Mouse (Mus musculus) brain, adult 2 months (tissue): ENCODE data around the gene Otoa.

ENCODE experiments used
- DNase-seq: peaks from one replicate; pipeline ENCODE4 v3.0.0; 2011; ENCODE audit warnings: low read depth, low spot score

The Otoa gene

DNA sequence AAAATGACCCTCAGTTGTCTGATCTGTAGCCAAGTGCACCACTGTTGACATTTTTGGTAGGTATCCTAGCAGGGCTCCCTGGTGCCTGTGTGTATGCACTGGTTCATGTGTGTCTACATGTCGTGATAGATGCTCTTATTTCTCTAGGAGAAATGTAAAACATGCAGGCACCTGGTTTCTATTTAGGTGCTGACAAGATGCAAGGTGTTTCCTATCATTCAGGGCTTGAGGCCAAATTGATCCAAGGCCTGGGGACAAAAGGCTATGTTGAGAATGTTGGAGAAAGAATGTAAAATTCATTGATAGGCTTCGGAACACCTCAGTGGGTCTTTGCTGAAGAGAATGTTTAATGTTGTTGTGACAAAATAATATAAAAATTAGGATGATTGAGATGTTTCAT is 366 bp downstream of the Otoa start:
- DNase-seq: no peak

- no peak for DNase-seq
Observed at GRCm38 (mm10) chr7:121082949-121083513, 1.6 kb downstream of the Otoa start.

DNA sequence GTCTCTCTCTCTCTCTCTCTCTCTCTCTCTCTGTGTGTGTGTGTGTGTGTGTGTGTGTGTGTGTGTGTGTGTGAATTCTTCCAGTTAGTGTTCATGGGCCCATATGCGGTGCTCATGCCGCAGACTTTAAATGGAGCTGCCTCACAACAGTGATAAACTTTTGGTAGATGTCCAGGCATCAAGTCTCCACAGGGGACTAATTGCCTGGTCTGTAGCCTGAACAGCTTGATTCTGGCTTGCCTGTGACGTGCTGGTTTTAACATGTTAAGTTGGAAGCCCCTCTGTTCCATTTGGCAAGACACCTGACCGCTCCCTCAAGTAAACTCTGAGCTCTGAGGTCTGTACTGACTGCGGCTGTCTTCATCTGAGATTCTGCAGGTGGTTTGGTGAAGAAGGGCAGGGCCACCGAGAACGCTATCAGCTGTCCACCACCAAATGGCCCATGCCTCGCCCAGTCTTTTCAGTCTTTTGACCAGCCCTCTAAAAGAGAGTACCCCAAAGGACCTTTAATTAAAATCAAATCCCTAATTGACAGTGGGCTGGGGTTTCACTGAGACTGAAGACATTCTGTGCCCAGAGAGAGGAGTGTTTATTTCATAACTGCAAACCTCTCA is 3.5 kb downstream of the Otoa start:
- DNase-seq: no peak

GRCm38 (mm10) chr7:121085500-121085899 is 4.0 kb downstream of the Otoa start:
- no peak for DNase-seq

DNA sequence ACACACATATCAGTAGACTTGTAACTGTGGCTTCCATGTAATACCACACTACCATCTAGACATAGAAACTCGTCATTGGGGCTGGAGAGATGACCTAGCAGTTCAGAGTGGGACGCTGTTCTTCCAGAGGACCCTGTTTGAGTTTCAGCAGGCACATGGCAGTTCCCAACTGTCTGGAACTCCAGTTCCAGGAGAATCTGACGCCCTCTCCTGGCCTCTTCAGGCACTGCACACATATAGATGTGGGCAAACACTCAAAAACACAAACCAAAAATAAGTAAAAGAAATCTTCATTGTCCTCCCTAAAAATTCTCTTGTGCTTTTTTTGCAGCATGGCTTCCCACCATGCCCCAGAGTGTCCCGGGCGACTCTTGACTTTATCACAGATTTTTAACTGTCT is 7.3 kb downstream of the Otoa start:
- DNase-seq: no peak

DNA sequence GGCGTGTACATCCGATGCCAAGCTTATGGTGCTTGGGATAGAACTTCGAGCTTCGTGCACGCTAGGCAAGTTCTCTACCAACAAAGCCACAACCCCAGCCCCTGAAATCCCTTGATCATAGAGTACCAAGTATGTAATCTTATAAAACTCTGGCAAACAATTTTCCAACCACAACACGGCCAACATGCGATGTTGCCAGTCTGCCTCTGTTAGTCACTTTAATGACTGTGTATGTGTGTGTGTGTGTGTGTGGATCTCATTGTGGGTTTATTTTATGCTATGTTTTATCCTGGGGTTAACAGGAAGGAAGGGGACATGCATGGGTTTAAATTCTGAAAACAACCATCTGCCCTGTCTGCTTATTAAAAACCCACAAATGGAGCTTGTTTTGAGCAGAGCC is 9.3 kb downstream of the Otoa start:
- DNase-seq: no peak

- no peak for DNase-seq
Observed at GRCm38 (mm10) chr7:121093026-121093425, 11.6 kb downstream of the Otoa start.

GRCm38 (mm10) chr7:121098614-121099389 is 17.4 kb downstream of the Otoa start:
- no peak for DNase-seq

- DNase-seq: no peak
Observed at GRCm38 (mm10) chr7:121107851-121108250, 26.4 kb downstream of the Otoa start.

DNA sequence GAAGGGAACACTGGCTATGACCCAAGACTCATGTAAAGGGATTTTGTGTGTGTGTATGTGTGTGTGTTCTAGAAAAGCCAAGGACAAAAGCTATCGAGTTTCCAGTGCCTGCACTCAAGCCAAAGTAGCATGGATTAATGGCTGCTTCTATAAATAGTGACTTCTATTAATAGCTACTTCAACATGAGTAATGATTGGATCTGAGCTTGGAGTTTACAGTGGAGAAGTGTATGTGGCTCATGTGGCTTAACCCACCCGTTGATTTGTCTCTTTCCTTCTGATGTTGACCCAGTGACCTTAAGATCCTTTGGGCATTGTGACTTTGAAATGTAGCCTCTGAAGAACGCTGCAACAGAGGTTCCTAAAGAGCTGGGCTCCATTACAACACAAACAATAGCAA is 29.9 kb downstream of the Otoa start:
- no peak for DNase-seq

GRCm38 (mm10) chr7:121111762-121112161 is 30.3 kb downstream of the Otoa start:
- no peak for DNase-seq

DNA sequence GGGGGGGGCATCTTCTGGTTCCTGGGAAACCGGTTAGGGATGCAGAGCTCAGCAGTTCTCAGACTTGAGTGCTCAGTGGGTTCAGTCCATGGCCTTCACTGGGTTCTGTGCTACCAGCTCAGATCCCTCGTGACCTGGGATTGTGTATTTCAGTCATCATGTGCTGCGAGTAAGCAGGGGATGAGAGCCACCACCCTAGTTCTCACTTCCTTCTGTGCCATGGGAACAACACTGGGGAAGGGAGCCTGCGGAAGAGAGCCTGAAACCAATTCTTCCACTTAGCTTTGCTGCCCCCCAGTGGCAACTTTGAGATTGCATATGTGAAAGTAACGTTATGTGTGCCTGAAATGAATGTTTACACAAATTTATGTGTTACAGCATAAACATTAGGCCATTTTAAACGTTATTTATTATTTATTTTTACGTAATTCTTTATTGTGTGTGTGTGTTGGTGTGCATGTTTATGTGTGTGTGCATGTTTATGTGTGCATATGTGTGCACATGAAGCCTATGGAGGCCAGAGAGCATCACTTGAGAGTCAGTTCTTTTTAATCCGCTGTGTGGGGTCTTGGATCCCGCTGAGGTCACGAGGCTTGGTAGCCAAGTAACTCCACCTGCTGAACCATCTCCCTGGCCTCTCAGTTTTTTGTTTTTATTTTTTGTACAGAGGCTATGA is 38.8 kb downstream of the Otoa start:
- peak; percentile 82 for DNase-seq

DNA sequence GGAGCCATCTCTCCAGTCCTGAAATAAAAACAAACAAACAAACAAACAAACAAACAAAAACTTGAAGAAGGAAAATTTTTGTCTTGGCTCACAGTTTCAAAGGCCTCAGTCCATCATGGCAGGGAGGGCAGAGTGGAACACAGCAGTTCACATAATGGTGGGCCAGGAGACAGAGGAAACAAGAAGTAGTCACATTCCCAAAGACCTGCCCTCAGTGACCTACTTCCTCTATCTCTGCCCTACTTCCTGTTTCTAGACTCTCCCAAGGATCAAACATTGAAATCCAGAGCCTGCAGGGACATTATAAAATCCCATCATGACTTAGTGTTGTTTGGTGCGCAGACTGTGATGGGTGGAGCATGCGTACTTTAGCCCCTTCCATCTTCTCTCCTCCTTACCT is 49.4 kb downstream of the Otoa start:
- no peak for DNase-seq

GRCm38 (mm10) chr7:121141274-121141673 is 59.8 kb downstream of the Otoa start:
- DNase-seq: peak; percentile 19

DNA sequence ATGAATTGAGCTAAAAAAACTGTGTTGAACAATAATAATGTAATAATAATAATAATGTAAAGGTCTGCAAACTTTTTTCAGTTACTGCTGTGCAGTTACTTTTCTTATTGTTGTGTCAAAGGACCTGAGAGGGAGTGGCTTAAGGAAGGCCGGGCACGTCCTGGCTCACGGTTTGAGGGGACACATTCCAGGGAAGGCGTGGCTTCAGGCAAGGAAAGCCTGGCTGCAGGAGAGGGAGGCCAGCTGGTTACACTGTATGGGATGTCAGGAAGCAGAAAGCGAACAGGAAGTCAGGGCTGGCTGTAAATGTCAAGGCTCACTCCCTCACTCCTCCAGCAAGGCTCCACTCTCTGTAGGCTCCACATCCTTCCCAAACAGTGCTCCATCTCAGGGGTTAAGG is 69.2 kb downstream of the Otoa start:
- DNase-seq: no peak

- peak; percentile 65 for DNase-seq
Observed at GRCm38 (mm10) chr7:121152186-121152585, 70.7 kb downstream of the Otoa start.

- DNase-seq: no peak
Observed at GRCm38 (mm10) chr7:121165616-121166015, 84.2 kb downstream of the Otoa start.

DNA sequence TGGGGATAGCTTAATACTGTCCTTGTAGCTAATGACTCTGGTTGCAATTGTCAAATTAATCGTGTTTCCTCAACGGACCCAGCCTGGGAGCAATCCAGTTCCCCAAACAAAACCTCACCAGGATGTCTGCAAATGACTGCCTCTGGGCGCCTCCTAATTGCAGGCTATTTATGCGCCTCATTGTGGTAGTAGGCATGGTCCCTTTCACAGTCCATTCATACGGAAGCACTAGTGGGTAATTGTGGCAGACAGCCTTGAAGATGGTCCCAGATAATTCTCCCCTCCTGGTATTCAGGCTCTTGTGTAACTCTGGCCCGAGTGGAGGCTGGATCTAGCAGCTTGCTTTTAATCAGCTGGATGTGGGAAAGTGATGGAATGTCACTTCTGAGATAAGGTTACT is 90.4 kb downstream of the Otoa start:
- peak; percentile 37 for DNase-seq

DNA sequence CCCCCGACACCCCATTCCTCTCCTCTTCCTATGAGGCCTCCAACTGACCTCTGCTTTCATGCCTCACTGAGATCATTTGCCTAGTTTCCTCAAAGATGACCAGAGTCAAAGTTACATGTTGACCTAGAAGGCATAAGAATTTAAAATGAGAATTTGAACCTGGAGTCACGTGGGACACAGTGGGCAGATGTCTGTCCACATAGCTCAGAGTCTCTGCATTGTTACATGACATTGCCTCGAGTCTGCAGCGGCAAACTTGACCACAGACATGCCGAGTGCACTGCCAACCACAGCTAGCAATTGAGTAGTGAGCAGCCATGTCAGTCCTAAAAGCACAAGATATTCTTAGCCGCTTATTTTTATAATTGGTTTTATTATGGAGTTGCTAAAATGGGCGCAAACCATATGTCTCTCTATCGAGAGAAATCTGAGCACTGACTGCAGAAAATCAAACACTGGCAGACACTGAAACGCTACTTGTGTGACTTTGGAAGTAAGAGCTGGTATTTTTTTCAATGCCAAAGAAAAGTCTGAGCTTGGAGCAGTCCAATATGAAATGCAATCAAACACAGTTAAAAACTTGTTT is 105.8 kb downstream of the Otoa start:
- DNase-seq: peak; percentile 80

- DNase-seq: no peak
Observed at GRCm38 (mm10) chr7:121188976-121189375, 107.5 kb downstream of the Otoa start.

DNA sequence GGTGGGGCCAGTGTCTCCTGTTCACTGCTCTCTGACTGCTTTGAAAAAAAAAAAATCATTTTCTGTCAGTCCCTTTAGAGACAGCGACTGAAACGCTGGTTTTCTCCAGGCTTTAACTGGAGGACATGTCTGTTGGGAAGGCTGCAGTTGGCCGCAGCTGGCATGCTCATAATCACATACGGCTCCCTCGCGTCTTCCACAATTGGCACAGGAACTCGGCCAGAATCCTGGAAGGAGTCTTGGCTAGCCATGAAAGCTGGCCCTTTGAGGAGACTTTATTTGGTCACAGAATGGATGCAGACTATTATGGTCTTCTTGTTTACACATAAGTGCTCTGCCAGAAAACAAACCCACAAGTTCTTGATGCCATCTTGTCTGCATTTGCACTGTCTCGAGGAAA is 117.5 kb downstream of the Otoa start:
- DNase-seq: peak; percentile 63

DNA sequence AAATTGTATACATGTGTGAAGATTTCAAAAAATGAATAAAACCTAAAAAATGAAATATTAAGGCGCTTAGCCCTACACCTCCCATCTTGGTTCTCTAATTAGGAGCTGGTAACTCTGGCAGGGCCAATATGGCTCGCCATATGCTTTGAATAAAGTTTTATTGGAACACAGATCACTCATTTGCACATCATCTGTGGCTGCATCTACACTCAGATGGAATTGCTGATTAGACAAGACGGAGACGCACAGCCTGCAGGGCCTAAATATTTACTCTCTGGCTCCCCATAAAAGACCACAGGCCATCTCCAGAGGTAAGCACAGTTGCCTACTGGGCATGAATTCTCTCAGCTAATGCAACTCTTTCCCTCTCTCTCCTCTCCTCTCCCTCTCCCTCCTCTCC is 130.4 kb downstream of the Otoa start:
- no peak for DNase-seq
